Mouse (Mus musculus) erythroblast, embryonic 14.5 days (primary cell): ENCODE results near the gene Cdc16. TPM values are rescaled to one million over a fixed set of nuclear protein-coding genes. Genes with fewer than 3 reads are reported as not detected.
A peak's percentile ranks its signal among the peaks of the same experiment; 100 is the strongest.
"Not testable (repeated sequence)": the region's sequence is repeated elsewhere in the genome, so short reads cannot be mapped to it uniquely, and the experiment has no call there.

ENCODE experiments used
- H3K27me3 ChIP-seq: 2 replicates; pipeline ENCODE4 v1.6.1; 2012; ENCODE audit warnings: inconsistent platforms; ENCODE audit not compliant: control insufficient read depth
- H3K36me3 ChIP-seq: 2 replicates; pipeline ENCODE4 v1.6.1; 2012; ENCODE audit warnings: mild to moderate bottlenecking, inconsistent platforms; ENCODE audit not compliant: control insufficient read depth
- H3K4me1 ChIP-seq: 2 replicates; pipeline ENCODE4 v1.6.1; 2012; ENCODE audit warnings: inconsistent platforms; ENCODE audit not compliant: control insufficient read depth
- H3K4me3 ChIP-seq: replicated peaks from 2 replicates; pipeline ENCODE3; 2012; ENCODE audit warnings: moderate library complexity, mild to moderate bottlenecking, inconsistent platforms
- H3K9me3 ChIP-seq: 2 replicates; pipeline ENCODE4 v1.6.1; 2012; ENCODE audit warnings: low read length, inconsistent platforms, mixed read lengths; ENCODE audit not compliant: control insufficient read depth
- GATA1 ChIP-seq: IDR thresholded peaks from 2 replicates; pipeline ENCODE4 v1.6.1; 2012; ENCODE audit warnings: low read length, inconsistent platforms, mixed read lengths
- TAL1 ChIP-seq: IDR thresholded peaks from 3 replicates; pipeline ENCODE4 v1.6.1; 2012; ENCODE audit warnings: low read length, inconsistent platforms, mixed read lengths
- polyA plus RNA-seq: library from polyadenylated mRNA; stranded (reverse); fragments of >175 nt; gene quantifications from 2 replicates; pipeline ENCODE4 v1.2.3, GENCODE M21; 2012

The Cdc16 gene
- polyA plus RNA-seq, result 1.1 and 1.4 TPM in 2 replicates

DNA sequence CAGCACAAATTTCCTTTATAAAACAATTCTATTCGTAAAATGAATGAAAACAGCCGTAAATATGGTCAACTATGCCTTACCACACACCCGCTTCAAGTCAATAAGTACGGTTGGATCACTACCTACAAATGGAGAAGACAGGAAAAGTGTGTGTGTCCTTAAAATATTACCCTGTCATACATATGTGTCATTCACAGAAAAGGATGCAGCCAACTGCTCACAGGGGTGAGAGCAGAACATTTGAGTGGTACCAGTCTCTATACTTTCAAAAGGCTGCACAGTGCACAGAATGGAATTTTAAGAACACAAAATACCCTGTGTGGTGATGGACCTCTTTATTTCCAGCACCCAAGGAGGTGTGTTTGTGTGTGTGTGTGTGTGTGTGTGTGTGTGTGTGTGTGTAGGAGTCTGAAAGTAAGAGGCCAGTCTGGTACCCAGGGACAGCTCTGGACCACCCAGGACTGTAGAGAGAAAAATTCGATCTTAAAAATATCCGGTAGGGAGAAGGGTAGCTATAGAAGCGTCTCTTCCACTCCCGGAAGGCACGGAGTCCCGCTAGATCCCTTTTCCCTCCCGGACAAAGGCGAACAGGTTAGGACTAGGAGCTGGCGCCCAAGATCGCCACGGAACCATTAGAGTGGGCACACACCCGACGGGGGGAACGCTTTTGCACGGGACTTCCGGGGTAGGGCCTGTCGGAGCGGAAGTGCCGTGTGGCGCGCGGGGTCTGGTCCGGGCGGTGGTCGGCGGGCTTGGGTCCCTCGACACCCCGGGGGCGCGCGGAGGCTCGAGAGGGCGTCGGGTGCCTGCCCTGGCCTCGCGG, at the start of gene Cdc16:
TSS of gene Cdc16 (plus strand) at position 695 of the 823 bp plus-strand sequence.
- H3K4me3 ChIP-seq, result peak within 1 kb of the TSS; percentile 83
- TF ChIP-seq GATA1, result no peak
- no peak for TF ChIP-seq TAL1
- H3K27me3 ChIP-seq, result no peaks in the 10 kb centered on the region
- H3K9me3 ChIP-seq, result no peaks in the 10 kb centered on the region
- H3K36me3 ChIP-seq, result peaks cover 24% of the 10 kb centered on the region
- H3K4me1 ChIP-seq, result peaks cover 22% of the 10 kb centered on the region

DNA sequence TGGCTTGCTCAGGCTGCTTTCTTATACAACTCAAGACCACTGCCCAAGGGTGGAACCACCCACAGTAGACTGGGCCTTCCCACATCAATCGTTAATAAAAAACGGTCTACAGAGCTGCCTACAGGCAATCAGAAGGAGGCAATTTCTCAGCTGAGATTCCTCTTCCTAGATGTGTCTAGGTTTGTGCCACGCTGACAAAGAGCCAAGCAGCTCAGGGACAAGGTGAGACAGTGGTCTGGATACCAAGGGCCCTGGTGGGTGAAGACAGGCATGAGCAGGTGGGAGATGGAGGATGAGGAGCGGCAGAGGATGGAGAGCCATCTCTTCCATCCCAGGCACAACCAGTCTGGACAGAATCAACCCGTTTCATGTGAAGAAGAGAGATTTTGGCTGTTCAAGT, 49.0 kb upstream of the Cdc16 start:
- no peaks in the 10 kb centered on the region for H3K9me3 ChIP-seq
- no peaks in the 10 kb centered on the region for H3K27me3 ChIP-seq
- no peaks in the 10 kb centered on the region for H3K36me3 ChIP-seq
- TF ChIP-seq GATA1 (no peak), TAL1 (no peak)
- no peaks in the 10 kb centered on the region for H3K4me1 ChIP-seq
- H3K4me3 ChIP-seq, result no peak overlapping the region

DNA sequence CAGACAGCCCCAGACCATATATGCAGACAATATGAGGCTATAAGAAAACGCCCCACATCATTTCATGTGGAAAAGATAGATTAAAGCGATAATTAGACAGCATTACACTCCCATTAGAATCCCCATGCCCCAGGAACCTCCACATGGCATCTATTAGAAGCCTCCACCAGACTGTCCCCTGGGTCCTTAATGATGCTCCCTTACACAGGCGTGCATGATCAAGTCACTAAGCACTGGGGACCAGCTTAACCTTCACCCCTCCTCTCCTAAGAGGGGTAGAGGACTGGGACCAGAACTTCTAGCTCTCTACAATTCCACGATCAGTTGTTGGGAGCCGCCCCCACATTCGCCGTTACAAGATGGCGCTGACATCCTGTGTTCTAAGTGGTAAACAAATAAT, 38.5 kb upstream of the Cdc16 start:
- H3K36me3 ChIP-seq, result no peaks in the 10 kb centered on the region
- no peaks in the 10 kb centered on the region for H3K27me3 ChIP-seq
- no peaks in the 10 kb centered on the region for H3K9me3 ChIP-seq
- H3K4me3 ChIP-seq, result no peak overlapping the region
- no peaks in the 10 kb centered on the region for H3K4me1 ChIP-seq
- TF ChIP-seq TAL1, result no peak
- no peak for TF ChIP-seq GATA1

DNA sequence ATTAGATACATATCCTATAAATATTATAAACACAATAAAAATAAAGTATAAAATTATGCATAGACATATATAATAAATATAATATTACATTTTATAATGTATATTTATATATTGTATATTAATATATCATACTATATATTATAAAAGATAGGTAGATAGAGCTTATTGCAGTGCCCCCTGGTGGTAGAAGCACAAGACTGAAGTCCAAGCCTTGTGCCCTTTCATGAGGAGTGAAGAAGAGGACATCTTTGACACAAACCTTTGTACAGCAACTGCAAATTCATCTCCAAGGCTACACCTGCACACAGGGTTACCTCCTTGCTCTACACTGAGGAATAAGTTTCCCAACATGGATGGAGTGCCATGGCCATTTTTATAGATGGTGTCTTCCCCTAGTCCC, 31.8 kb upstream of the Cdc16 start:
- Histone ChIP-seq H3K36me3 (no peaks in the 10 kb centered on the region), H3K4me3 (no peak overlapping the region), H3K4me1 (peaks cover 2% of the 10 kb centered on the region; the same call in 1 of the 2 replicates), H3K9me3 (no peaks in the 10 kb centered on the region), H3K27me3 (no peaks in the 10 kb centered on the region)
- no peak for TF ChIP-seq GATA1

DNA sequence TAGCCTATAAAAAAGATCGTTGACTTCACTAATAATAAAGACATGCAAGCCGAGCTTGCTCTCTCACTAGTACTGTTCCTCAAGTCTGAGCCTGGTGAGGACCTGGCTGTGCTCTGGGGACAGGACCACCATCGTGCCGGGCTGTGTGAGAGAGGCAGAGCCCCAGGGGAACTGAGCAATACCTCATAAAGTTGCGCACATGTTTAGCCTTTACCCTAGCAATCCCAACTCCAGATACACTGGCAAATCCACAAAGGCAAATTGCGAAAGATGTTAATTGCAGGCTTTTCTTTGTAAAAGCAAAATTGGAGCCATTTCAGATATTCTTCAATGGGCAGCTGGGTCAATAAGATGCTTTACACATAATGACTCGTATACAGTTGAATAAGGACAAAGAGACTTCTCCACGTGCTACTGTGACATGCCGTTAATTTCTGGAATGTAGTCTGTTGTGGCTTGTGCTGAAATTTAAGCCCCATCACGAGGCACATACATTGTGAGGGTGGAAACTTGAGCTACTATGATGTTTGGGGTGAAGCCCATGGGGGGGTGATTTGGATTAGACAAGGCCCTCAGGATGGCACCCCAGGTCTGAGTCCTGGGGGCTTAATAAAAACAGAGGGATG, 29.9 kb upstream of the Cdc16 start:
- H3K4me3 ChIP-seq, result no peak overlapping the region
- no peaks in the 10 kb centered on the region for H3K36me3 ChIP-seq
- H3K27me3 ChIP-seq, result no peaks in the 10 kb centered on the region
- no peaks in the 10 kb centered on the region for H3K9me3 ChIP-seq
- TF ChIP-seq GATA1 (no peak), TAL1 (no peak)
- H3K4me1 ChIP-seq, result peaks cover 2% of the 10 kb centered on the region; the same call in 1 of the 2 replicates

DNA sequence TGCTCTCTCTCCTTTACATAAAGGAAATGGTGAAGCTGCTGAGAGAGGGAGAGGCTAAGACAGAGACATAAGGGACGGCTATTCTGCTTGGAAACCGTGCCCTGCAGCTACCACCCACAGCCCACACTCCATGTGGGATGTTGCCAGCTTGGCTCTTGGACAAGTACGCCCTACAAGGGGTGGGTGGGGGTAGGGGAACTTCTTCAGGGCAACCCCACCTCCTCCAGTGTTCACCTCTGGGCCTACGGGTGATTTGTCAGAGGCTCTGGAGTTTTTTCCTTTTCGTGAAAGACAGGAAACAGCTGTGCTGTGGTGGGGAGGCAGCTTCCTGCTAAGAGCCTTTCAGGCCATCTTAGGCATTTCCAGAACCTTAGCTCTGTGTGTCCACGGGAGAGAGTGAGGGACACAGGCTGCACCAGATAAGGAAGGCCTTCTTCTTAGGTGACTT, 17.1 kb upstream of the Cdc16 start:
- H3K4me3 ChIP-seq, result peak overlapping the region; percentile 35
- TF ChIP-seq GATA1 (no peak), TAL1 (no peak)

DNA sequence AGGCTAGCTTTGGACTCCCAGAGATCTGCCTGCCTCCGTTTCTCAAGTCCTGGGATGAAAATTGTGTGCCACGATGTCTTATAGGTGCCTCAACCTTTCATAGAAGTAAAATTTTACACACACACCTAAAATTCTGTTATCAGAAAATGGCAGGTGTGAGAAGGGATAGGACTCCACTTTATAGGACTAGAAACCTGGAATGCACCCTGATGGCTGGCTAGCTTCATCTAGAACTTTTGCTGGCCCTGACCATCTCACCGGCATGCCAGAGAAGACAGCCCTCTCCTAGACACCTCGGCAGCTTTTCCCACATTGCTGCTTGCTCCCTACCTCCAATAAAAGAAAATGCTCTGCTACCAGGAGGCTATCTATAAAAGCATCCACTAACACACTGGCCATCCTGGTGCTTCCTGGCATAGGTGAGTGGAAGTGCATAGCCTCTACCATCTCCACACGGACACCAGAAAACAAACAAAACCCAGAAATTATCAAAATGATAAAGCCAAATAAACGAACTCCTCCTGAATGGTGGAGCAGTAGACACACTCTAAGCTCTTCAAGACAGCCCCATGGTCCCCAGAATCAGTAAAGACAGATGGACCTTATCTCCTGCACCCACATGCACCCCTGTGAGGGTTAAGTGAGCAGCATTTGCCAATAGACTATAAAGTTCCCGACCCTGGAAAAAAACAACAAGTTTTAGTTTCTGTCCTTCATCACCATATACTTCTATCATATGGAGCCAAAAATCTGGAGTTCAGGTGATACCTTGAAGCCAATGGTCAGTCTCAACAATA, 16.5 kb upstream of the Cdc16 start:
- H3K9me3 ChIP-seq, result no peaks in the 10 kb centered on the region
- no peaks in the 10 kb centered on the region for H3K36me3 ChIP-seq
- H3K4me3 ChIP-seq, result peak overlapping the region; percentile 39
- peak; percentile 73 for TF ChIP-seq TAL1
- peak; percentile 70; the same call in 1 of the 2 replicates for TF ChIP-seq GATA1
- no peaks in the 10 kb centered on the region for H3K27me3 ChIP-seq
- H3K4me1 ChIP-seq, result peaks cover 42% of the 10 kb centered on the region

More for the DNA sequence above, 17.1 kb upstream of the Cdc16 start:
- Histone ChIP-seq H3K9me3 (no peaks in the 10 kb centered on the region), H3K4me1 (peaks cover 42% of the 10 kb centered on the region), H3K27me3 (no peaks in the 10 kb centered on the region), H3K36me3 (no peaks in the 10 kb centered on the region)

DNA sequence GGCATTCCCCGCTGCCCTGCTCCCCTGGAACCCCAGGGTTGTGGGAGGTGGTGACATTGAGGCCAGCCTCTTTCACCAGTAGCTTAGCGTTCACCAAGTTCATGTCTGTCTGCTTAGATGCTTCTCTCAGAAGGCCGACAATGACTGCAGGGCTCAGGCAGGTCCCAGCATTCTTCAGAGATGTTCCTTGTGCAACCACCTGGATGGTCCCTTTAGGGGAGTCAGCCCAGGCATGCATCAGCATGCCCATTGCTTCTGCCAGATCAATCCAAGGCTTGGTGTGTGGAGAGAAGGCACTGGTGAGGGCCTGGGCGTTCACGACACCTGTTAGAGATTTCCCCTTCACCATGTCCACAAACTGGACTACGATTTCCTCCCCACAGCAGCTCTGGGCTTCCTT, 11.3 kb upstream of the Cdc16 start:
- peaks cover 16% of the 10 kb centered on the region for H3K4me1 ChIP-seq
- not testable (repeated sequence) for H3K4me3 ChIP-seq, H3K9me3 ChIP-seq, H3K36me3 ChIP-seq, H3K27me3 ChIP-seq

DNA sequence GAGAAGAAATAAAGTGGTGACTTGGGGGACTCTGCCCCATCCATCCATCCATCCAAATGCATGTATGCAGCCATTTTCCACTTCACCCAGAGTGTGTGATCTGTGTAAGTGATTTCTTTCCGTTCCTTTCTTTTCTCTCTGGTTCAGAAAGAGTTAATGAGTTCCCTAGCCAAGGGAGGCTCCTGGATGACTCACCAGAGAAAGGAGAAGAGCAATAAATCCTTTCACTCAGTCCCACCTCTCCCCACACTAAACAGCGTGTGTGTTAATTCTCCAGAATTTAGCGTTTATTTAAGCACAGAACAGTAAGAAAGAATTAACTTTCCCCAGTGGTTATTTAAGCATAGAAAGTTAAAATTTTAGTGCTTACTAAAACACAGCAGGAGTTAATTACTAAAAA, 9.8 kb upstream of the Cdc16 start:
- peaks cover 3% of the 10 kb centered on the region; the same call in 1 of the 2 replicates for H3K27me3 ChIP-seq
- no peaks in the 10 kb centered on the region for H3K9me3 ChIP-seq
- H3K36me3 ChIP-seq, result no peaks in the 10 kb centered on the region
- TF ChIP-seq GATA1, result no peak
- no peak for TF ChIP-seq TAL1
- H3K4me1 ChIP-seq, result peaks cover 2% of the 10 kb centered on the region
- no peak overlapping the region for H3K4me3 ChIP-seq
